Mouse (Mus musculus): ENCODE data around the gene Magea1. TPM values are rescaled to one million over a fixed set of nuclear protein-coding genes. Genes with fewer than 3 reads are reported as not detected.

The Magea1 gene
- not detected for polyA plus RNA-seq (2017; shearing (Covaris generic))

GRCm38 (mm10) chrX:155089693-155090092 is at the start of gene Magea1:
Magea1 (minus strand) TSS chrX:155089793.

GRCm38 (mm10) chrX:155128312-155128711 is 38.7 kb upstream of the Magea1 start, which contains the start of gene Cldn34b2:
Cldn34b2 (minus strand) TSS chrX:155128412.

GRCm38 (mm10) chrX:155093566-155093965 is 4.0 kb upstream of the Magea1 start, which contains the start of gene Magea2:
Magea2 (minus strand) TSS chrX:155093666.

DNA sequence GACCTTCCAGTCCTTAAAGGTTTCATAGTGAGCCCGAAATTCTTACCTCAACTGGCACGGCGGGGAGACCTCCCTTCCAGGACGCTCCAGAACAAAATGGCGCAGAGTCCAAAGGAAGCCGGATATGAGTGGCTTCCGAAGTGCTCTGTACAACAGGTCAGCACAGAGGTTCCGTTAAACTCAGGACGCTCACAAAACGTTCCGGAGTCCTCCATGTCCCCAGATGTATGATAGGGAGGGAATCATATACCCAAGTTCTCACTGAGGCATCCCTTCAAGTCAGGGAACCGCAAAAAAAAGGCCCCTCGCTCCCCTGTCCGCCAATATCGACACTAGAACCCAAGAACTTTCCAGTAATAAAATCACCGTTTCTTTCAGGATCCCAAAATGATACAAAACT is 26.5 kb downstream of the Magea1 start, which contains the start of gene Magea5:
TSS of gene Magea5 (minus strand) at position 101 of the 400 bp plus-strand sequence.

Other genes with a start within 250 kb of the Magea1 start
- not detected for gene Cldn34b1, start 199.5 kb downstream of the Magea1 start, polyA plus RNA-seq (2017; shearing (Covaris generic))
- not detected for gene Magea6, start 153.8 kb downstream of the Magea1 start, polyA plus RNA-seq (2017; shearing (Covaris generic))
- not detected for gene Magea3, start 140.3 kb downstream of the Magea1 start, polyA plus RNA-seq (2017; shearing (Covaris generic))
- not detected for gene Magea8, start 93.9 kb downstream of the Magea1 start, polyA plus RNA-seq (2017; shearing (Covaris generic))
- gene Magea5, start 26.6 kb downstream of the Magea1 start, polyA plus RNA-seq (2017; shearing (Covaris generic)) = not detected
- not detected for gene Magea2, start 3.9 kb upstream of the Magea1 start, polyA plus RNA-seq (2017; shearing (Covaris generic))
- gene Cldn34b2, start 38.6 kb upstream of the Magea1 start, polyA plus RNA-seq (2017; shearing (Covaris generic)) = not detected
- 279 TPM for gene Sat1, start 126.7 kb upstream of the Magea1 start, polyA plus RNA-seq (2017; shearing (Covaris generic))
- 59.5 TPM for gene Acot9, start 172.7 kb upstream of the Magea1 start, polyA plus RNA-seq (2017; shearing (Covaris generic))